Mouse (Mus musculus): ENCODE measurements around the gene Fam181b.

Gene Fam181b

DNA sequence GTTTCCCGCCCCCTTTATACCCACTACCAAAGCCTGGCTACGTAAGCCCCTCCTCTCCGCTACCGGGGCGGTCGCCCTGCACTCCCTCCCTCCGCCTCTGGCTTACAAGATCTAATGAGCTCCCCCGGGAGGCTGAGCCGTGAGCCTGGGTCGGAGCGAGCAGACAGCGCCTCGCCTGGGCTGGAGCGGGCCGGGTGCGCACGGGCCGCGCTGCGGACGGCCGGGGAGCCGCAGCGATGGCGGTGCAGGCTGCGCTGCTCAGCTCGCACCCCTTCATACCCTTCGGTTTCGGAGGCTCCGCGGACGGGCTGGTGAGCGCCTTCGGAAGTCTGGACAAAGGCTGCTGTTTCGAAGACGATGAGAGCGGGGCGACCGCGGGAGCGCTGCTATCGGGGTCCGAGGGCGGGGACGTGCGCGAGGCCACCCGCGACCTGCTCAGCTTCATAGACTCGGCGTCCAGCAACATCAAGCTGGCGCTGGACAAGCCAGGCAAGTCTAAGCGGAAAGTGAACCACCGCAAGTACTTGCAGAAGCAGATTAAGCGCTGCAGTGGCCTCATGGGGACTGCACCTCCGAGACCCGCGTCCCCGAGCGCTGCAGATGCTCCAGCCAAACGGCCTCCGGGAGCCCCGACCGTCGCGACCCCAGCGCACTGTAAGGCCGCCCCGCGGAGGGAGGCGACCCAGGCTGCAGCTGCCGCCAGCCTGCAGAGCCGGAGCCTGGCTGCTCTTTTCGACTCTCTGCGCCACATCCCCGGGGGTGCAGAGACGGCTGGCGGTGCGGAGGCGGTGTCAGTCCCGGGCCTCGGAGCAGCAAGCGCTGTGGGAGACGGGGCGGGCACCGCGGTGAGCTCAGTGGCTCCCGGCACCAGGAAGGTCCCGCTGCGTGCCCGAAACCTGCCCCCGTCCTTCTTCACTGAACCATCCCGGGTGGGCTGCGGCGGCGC is at the start of gene Fam181b:
Gene Fam181b, plus strand, starts transcription at position 81 of the 946 bp plus-strand sequence.
- DNase-seq (ENCODE audit: low spot score in 2 of 2) = peak; percentile 61 to 72

DNA sequence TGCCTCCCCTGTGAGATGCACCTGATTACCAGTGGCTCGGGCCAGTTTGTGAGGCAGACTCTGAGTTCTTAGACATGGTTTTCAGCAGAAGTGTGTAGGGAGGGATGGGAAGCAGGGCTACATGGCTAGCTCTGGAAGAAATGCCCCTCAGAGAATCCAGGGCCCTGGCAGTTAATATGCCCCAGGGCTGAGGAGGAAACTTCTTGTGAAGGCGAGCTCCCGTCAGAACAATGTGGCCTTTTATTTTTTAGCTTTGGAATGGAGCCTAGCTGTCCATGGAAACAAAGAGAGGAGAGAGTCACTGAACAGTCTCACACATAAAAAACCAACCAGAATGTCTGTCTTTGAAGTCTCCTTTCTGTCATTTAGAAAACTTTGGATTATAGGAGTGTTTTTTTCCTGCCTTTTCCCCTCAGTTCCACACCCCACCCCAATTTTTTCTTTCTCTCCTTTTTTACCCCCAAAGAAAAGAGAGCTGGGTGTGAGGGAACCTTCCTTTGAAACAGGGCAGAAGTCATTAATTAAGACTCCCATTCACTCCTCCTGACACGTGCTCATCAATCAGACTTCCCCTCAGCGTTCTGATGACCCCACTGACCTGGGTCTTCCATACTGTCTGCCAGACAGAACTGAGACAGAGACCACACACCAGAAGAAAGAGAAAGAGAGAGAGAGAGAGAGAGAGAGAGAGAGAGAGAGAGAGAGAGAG is 41.7 kb upstream of the Fam181b start:
- DNase-seq (ENCODE audit: low spot score in 2 of 2) = no peak

DNA sequence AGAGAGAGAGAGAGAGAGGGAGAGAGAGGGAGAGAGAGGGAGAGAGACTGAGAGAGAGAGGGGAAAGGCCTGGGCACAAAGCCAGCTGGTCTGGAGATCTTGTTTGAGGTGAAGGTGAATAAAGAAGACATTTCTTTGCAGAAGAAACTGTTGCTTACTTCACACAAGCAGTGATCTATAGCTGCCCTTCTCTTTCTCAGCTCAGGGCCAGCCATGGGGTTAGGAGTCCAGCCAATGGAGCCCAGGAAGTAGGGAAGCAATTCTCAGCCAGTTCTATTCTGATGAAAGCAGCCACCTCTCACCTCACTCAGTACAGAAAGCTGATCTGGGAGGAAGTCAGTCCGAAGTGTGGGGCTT is 41.2 kb upstream of the Fam181b start:
- DNase-seq (ENCODE audit: low spot score in 2 of 2) = no peak

DNA sequence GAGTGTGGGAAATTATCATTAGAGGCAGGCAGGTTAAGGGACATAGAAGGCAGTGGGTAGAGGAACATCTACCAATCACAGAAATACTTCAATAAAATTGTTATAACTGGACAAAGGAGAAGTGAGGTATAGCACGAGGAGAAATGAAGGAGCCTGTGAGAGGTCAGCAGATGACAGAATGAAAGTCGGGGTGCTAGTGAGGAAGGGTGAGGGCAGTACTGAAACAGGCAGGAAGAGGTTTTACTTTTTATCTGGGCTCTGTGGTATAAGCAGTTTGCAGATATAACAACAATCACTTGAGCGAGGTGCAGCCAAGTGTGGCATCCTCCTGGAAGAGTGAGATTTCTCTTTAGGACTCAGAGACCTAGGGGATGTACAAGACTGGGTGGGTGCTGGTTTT is 40.1 kb upstream of the Fam181b start:
- no peak for DNase-seq (ENCODE audit: low spot score in 2 of 2)

DNA sequence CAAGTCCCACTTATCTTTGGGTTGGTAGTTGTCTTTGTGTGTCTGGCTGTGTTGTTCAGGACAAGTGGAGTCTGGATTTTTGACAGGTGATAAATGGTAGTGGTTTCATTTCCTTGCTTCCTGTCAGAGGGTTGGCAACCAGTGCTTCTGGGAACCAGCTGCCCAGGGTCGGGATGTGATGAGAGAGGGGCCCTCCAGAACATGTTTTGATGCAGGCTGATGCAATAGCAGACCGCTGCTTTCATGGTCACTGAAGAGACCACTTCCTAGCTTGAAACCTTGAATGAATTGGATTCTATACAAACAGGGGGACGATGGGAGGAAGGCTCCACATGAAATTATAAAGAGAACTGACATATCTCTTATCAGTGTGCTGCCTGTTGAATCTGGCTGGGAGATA is 35.3 kb upstream of the Fam181b start:
- DNase-seq (ENCODE audit: low spot score in 2 of 2) = no peak

DNA sequence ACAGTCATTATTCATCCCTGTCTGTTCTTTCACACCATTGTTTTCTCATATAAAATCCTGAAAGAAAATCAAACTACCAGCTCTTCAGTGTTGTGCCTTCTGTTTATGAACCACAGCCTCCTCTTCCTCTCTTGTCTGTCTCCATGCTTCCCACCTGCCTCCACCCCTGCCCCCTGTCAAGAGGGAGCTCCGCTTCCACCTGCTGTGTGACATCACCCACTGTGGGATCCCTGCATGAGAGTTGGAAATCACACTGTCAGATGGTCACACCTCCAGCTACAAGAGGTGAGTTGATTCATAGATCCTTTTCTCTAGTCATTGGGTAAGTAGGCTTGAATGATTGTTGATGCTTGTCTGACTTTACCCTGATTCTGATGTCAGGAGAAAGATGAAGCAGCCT is 34.9 kb upstream of the Fam181b start:
- no peak for DNase-seq (ENCODE audit: low spot score in 2 of 2)

DNA sequence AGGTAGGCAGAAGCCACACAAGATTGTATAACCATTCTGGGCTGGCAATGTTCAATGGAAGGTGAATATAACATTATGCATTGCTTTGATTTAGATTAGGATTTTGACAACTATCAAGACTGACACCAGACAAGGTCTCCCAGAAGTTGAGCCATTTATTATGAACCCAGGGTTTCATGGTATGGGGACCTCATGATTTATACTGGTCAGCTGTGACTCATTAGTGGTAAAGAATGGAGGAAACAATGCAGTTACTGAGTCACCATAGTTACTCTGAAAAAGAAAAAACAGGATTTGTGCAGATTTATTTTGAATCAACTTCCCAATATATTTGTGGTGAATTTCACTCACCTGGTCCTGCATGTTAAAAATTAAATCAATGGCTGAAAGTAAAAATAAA is 18.8 kb upstream of the Fam181b start:
- no peak for DNase-seq (ENCODE audit: low spot score in 2 of 2)

DNA sequence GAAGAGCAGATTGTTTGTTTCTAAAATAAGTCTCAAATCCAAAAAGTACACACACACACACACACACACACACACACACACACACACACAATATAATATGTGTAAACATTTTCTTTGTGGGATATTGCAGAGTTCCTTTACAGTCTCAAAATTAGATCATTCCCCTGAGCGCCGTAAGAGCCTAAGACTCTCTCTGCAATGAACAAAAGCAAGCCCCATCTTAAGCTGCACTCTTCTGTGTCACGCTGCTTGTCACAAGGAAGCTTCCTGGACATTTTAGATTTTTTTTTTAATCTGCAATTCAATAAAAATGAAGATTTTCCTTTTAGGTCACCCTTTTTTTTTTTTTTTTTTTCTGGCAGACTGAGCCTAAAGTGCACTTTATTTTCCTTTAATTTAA is 17.9 kb upstream of the Fam181b start:
- no peak for DNase-seq (ENCODE audit: low spot score in 2 of 2)

DNA sequence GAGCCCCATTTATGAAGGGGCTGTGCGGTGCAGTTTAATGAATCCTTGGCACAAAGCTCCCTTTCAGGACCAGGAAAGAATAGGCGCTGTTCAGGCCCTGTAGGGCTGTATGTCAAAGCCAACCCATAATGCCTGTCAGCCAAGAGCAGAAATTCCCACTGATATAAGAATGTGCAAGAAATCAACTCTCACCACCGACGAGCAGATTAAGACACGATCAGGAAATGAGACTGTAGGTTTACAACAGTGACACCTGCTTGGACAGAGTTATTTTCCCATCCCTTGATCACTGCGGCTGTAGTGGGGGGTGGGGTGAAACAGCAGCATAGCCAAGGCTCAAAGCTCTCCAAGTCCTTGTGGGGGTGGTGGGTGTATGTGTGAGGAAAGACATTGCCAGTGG is 17.5 kb upstream of the Fam181b start:
- DNase-seq (ENCODE audit: low spot score in 2 of 2) = peak; percentile 18 to 20

DNA sequence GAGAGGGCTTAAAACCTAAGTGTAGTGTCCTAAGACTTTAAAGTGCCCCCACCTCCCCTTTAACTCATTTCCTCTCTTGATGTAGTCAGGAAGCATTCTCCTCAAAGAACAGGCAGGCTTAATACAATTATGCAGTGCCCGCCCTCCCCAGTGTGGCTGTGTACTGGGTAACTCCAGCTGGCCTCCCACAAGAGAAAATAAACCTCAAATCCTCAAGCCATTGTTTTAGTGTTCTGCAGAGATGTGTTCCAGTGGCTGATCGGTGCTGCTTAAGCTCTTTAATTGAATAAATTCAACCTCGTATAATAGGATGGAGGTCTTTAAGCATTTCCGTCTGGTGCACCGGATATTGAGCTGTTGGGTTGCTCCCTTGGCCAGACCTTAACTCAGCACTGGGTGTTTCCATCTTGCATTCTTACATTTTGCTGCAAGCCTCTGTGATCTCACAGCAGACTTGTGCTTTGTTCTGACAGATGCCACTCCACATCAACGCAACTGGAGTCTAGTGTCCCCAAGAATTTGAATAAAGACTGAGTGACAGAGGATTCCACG is 12.1 kb upstream of the Fam181b start:
- no peak for DNase-seq (ENCODE audit: low spot score in 2 of 2)

DNA sequence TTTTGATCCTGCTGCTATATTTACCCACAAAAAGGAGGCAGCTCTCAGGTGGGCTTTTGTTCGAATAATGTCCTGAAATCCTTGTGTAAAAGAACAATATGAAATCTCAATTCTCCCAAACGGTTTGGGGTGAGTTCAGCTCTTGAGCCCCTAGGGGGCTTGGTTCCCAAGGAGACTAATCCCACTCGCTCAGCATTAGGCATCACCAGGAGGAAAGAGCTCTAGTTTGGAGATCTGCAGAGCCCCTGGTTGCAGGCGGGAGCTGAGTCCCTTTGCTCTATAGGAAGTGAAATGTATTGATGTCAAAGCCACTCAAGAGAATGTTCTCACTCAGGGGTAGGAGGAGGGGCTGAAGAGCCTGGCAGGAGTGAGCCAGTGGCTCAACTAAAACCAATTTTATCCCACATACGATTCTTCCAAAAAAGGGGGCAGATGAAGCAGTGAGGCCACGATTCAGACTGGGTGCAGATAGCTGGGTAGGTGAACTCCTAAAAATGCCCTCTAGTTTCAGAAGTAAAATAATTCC is 3.2 kb upstream of the Fam181b start:
- no peak for DNase-seq (ENCODE audit: low spot score in 2 of 2)

DNA sequence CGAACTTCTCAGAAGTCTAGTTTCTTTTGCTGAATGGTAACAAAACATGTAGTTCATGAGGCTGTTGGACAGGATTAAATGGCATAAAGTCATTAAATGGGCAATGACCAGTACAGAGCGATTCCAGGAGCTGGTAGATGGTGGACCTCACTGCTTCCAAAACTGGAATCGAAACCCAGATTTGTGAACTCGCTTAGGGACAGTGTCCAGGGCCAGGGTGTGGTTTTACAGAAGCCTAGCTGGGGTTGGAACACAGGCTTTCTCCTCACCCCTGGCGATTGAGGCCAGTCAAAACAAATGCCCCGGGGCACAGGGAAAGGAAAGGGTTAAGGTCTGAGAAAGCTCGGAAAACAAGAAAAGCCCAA is 263 bp upstream of the Fam181b start:
- DNase-seq (ENCODE audit: low spot score in 2 of 2) = no peak

DNA sequence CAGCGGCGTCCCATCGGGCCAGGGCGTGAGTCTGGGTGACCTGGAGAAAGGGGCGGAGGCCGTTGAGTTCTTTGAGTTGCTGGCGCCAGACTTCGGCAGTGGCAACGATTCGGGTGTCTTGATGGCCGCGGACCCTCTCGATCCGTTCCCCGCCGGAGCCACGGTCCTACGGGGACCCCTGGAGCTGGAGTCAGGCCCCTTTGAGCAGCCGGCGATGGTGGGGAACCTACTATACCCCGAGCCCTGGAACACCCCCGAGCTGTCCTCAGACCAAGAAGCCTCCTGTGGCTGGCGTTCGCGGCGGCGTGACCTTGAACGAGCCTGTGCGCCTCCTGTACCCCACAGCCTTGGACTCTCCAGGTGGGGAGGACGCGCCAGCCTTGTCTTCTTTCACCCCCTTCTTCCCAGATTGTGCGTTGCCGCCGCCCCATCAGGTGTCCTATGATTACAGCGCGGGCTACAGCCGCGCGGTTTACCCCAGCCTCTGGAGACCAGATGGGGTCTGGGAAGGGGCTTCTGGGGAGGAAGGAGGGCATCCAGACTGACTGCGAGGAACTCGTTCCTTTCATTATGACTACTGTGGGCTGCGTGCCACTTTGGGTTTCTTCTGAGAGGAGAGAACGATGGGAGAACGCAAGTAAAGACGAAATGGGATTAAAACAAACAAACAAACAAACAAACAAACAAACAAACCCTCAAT is 1.2 kb downstream of the Fam181b start:
- DNase-seq (ENCODE audit: low spot score in 2 of 2) = no peak

DNA sequence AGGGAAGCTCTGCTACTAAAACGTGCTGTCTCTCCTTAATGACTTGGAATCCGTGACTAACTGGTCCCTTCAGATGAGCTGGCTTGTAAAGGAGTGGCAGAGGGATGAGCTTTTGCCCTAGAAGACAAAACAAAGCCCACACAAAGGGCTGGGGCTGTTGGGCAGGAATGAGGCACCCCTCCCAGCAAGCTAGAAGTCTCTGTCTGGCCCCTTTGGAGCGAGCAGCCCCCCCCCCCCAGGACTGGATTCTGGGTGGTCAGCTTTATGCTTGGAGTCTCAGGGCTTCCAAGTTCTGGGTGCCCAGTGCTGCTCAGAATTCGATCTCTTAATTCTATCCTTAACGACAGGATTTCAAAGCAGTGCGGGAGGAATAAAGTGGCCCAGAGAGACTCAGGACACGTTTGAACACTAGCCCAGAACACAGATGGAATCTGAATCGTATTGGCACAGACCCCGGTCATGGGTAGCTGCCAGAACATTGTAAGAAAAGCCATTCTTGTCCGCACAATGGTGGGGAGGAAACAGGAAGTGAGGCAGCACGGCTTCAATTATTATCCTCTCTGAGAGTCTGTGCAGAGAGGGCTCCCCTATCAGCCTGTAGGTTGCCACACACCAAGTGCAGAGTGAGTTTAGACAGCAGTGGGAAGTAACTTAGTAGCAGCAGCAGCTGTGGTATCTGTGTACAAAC is 13.8 kb downstream of the Fam181b start:
- peak; percentile 64 to 69 for DNase-seq (ENCODE audit: low spot score in 2 of 2)

DNA sequence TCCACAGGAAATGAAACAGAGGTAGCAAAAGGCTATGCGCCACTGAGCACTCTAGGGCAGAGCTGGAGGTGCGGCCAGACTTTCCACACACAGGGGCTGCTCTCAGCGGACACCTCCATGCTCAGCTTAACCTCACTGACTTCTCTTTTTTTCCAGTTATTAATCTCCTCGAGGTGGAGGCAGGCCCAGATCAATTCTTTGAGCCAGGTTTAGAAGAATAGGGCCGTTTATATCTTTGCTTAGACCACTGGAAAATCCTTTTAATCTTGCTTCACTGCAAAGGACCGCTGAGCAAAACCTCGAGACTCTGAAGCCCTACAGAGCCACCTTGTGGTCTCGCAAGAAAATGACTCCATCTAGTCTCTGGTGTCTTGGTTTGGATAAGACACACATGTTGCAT is 15.8 kb downstream of the Fam181b start:
- DNase-seq (ENCODE audit: low spot score in 2 of 2) = peak in 1 of 2 experiments; percentile 48

DNA sequence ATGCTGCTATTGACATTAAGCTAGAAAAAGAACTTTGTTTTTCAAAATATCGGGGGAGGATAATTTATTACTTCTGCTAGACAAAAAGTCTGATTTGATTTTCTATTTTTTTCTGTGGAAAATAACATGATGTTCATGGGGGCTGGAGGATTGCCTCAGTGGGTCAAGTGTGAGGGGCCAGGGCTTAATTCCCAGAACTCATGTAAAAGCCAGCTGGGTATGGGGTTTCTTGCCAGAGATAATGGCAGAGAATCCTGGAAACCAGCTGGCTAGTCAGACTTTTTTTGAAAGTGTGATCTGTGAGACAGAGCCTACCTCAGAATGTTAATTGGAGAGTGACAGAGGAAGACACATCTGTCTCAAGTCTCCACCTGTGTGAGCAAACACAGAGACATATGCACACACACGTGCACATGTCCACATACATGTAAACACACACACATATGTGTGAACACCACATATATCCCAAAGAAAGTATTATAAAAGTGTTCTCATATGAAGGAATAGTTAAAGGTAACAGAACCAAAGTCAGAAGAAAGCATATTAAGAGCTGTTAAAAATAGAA is 25.2 kb downstream of the Fam181b start:
- no peak for DNase-seq (ENCODE audit: low spot score in 2 of 2)

DNA sequence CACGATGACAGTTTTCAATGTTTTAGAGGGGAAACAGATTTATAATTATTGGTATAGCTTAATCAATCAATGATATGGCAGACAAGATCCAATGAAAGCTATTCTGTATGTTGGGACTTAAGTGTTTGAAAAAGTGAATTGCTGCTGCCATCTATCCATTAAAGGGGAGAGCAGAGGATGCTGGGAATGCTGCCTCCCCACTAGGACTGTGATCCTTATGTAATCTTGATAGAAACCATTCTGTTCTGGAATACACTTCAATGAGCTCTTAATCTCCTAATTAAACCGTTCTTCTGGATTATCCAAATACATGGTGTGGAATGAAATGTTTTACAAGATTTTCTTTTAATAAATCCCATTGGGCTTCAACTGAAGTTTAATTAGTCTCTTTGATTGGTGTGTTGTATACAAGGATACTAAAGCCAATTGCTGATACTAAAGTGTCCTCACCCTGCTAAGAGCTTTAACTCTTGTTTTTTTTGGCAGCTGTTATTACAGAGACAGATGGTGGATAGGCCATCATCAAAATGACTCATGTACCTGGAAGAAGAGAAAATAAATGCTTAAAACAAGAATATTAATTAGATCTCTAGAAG is 30.8 kb downstream of the Fam181b start:
- no peak for DNase-seq (ENCODE audit: low spot score in 2 of 2)

DNA sequence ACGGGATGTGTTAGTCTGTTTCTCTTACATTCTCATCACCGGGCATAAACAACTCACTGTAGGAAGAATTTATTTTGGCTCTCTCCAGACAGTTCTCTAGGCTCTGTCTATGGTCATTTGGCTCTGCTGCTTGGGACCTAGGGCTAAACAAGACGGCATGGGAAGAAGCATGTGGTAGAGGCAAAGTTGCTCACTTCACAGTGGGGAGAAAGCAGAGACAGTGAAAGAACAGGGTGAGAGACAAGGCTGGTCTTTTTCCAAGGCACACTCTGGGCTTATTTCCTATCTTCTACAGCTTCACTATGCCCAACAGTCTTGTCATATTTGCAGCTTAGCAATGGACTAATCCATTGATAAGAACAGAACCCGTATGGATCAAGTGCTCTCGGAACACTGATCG is 31.4 kb downstream of the Fam181b start:
- no peak for DNase-seq (ENCODE audit: low spot score in 2 of 2)

DNA sequence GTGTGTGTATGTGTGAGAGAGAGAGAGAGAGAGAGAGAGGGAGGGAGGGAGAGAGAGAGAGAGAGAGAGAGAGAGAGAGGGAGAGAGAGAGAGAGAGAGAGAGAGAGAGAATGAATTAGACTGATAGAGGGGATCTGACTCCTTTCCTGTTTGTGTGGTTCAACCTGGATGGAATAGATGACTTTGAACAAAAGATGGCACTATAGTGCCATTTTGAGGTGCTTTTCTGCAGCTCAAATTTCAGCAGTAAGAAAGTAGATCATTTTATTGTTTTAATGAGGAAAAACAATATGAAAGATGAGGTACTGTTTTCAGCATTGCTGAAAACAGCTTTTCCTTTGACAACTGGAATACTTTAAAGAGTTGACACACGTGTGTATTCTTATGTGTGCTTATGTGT is 37.9 kb downstream of the Fam181b start:
- DNase-seq (ENCODE audit: low spot score in 2 of 2) = no peak

DNA sequence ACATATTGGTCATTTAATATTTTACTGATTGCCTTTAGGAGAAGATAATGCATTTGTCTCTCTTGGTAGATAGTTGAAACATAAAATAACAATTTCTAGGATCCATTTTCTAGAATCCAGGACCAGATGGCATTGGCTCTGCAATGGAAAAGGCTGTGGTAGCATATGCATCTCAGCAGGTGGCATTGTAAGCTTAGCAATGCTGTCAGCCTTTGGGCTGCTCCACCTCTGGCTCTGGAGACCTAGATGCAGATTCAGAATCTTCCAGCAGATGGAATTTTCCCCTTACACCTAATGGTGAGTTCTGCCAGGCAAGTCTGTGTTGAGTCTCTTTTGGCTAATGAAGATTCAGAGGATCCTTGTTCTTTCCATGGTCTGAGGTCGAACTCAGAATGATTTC is 44.3 kb downstream of the Fam181b start:
- DNase-seq (ENCODE audit: low spot score in 2 of 2) = no peak
